Mouse (Mus musculus) left cerebral cortex, adult 18-20 months (tissue): Measurements from ENCODE around the gene Pla2g12b. TPM values are rescaled to one million over a fixed set of nuclear protein-coding genes. Genes with fewer than 3 reads are reported as not detected.

Experiments used
- DNase-seq, 2 experiments: peaks; one replicate each; pipeline ENCODE4 v3.0.0; 2021 to 2022; ENCODE audit warnings: low spot score in 2 of 2, mixed read lengths in 1 of 2
- total RNA-seq, 2 experiments: library from RNA; stranded (reverse); gene quantifications; 2 replicates each; pipeline ENCODE4 v1.2.3; 2021

Pla2g12b gene
- total RNA-seq, 2 experiments from 2014 or later, result not detected

DNA sequence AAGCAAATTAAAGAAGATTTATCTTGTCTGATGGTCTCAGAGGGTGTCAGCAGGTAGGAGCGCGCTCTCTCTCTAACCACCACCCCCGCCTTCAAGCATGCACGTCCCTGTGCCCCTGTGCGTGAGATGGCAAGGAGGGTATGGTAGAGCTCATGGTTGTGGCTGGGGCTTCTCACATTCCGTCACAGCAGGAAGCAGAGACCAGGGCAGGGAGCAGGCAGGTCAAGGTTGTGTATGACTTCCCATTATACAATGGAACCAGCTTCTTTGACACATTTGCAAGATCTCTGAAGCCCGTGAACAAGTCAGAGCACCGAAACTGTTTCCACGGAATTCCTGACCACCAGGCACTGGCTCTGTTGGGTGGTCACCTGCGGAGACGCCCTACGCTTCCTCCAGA lies 6.8 kb downstream of the Pla2g12b start:
- no peak for DNase-seq

DNA sequence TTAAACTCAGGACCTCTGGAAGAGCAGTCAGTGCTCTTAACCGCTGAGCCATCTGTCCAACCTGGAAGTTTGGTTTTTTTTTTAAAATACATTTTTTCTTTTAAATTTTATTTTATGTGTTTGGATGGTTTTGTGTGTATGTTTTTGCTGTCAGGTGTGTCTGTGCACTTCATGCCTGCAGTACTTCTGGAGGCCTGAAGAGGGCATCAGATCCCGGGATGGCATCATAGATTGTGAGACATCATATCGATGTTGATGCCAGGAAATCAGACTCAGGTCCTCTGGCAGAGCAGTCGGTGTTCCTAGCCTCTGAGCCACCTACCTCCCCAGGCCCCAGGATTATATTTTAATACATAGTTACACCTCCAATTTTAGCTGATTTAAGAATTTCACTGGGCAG lies 10.3 kb downstream of the Pla2g12b start:
- no peak for DNase-seq

DNA sequence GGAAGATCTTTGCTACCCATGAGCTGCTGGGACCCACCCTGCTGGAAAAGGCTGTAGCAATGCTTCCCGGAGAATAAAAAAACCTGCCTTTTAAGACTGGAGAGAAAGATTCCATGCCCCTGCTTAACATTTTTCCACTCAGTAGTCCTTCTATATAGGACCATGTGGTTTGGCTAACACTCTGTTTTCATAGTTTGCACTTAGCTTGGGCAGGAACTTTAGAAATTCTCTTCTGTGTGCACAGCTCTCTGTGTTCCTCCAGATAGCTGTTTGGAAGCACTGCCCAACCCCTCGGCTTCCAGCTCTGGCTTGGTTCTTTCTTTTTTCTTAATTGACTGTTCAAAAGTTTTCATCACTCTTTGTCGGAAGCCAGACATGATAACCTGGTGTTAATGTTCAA lies 13.2 kb downstream of the Pla2g12b start:
- no peak for DNase-seq

DNA sequence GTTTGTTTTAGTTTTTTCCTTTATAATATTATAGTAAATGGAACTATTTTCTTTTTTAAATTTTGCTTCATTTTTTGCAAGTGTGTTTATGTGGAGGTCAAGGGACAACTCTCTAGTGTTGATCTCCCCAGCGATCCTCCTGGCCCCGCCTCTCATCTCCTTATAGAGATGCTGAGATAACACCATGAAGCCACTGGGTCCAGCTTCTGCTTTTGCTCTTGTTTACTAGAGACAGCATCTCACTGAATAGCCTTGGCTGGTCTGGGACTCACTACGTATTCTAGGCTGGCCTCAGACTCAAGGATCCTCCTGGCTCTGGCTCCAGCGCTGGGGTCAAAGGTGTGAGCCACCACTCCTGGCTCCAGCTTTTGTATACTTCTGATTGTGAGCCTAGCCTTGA lies 16.1 kb downstream of the Pla2g12b start:
- DNase-seq, result no peak

- DNase-seq, result no peak
Observed at GRCm38 (mm10) chr10:59424453-59424852, 21.0 kb downstream of the Pla2g12b start.

DNA sequence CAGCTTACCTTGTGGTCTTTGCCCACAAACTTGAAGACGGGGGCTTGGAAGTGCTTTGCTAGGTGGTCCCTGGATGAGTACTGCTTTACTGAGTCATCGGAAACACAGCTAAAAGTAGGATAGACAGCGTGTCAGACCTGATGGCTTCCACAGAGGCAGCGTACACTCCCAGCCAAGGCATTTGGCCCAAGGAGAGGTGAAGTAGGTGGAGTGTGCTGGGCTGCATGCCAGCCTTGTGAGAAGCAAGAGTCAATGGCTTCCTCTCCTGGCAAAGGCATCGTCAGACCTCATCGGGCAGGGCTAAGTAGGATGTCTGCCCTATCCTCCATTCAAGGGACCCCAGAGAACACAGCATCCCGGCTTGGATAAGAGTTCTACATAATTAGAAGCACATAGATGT lies 21.9 kb downstream of the Pla2g12b start:
- no peak for DNase-seq

GRCm38 (mm10) chr10:59426371-59426770 lies 22.9 kb downstream of the Pla2g12b start:
- no peak for DNase-seq

DNA sequence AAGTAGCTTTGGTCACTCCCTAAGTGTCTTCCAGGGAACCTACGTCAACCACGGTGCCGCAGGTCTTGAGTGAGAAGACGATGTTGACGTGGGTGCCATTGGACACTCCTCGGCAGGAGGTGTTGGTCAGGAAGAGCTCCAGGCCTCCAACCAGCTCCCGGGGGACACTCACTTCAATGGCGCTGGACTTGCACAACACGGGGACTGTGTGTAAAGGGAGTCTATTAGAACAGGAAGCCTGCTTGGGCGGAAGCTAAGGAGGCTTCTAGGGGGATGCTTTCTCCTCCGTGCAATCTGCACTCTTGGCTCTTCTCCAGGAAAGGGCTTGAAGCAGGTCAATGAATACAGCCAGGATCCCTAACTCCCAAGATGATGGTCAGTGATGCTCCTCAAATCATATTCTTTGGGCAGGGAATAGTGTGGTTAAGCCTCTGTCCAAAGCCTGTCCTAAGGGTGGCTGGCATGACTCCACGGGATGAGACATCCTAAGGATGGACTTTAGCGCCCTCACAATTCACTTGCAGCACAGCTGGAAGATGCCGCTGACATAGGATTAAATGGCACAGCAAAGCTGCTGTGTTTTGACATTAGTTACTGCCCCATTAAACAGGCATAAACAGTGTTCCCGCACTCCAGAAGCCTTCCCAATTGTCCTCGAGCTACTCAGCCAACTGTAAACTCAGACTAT lies 26.1 kb downstream of the Pla2g12b start:
- DNase-seq, result no peak

DNA sequence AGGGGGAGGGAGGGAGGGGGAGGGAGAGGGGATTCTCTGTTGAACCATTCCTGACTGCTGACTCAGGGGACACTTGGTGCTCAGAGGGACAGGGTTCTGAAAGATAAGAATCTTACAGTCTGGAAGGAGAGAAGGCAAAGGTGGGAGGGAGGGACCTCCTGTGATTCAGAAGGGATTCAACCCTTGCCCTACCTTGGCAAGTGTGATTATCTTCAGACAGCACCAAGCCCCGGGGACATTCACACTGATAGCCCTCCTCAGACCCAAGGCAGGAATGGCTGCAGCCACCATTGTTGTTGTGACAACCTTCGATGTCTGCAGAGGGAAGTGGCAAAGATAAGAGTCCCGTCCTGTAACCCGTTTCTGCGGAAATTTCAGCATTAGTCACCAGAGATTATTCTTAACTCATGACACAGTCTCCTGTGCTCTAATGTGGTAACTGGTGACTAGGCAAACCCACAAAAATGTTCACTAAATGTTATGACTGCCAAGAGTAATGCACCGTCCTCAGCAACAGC lies 27.3 kb downstream of the Pla2g12b start:
- no peak for DNase-seq

- DNase-seq, result no peak
Observed at GRCm38 (mm10) chr10:59435746-59436145, 32.3 kb downstream of the Pla2g12b start.

- DNase-seq, result no peak
Observed at GRCm38 (mm10) chr10:59438651-59439050, 35.2 kb downstream of the Pla2g12b start.

GRCm38 (mm10) chr10:59439508-59439931 lies 36.1 kb downstream of the Pla2g12b start:
- no peak for DNase-seq

DNA sequence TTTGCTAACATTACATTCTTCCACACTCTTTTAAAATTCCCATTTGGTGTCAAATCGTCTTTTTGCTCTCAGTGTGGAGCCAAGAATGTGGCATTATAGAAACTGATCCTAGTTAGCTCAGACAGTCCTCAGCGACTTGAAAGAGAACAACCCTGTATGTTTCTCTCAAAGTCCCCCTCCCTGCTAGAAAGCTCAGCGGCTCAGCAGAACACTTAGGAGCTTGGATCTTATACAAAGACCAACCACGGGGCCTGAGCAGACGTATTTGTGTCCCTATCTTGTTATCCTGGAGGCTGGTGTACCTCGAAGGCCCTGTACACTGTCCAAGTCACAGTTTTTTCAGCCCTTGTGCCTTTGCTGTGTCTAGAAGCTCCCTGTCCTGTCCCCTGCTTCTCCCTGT lies 36.7 kb downstream of the Pla2g12b start:
- no peak for DNase-seq

DNA sequence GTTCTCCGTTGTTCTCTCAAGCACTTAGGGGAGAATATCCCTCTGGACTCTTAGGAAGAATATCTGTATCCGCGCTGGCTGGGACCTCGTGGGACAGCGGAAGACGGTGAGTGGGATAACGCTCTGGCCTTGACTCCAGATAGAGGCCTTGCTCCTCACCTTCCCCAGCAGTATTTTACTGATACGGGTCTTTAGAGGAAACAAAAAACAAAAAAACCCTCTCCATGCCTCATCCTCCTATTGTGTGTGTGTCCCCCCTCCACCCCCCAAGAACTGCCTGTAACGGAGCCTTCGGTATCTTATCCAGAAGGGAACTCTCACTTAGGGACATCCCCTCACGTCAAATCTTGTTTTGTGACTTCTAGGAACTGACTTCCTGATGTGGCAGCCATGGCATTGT lies 38.3 kb downstream of the Pla2g12b start, which contains the start of gene Oit3:
TSS of gene Oit3 (minus strand) at position 44 of the 400 bp plus-strand sequence.
- no peak for DNase-seq

DNA sequence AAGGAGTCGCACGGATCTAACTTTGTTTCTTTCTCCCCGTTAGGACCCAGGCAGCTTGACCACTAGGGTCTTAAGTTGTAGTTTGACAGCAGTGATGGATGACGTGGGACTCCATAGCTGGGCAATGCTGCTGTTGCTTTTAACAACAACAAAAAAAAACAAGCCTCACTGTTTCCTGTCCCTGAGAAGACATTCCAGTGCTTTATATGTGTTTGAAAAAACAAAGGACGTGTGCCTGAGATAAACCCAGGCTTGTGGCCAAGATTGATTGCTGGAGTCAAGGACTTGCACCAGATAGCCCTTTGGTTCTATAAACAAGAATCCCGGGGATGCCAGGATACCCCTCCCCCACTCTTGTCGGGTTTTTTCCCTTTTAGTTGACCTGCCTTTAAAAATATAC lies 39.8 kb downstream of the Pla2g12b start:
- no peak for DNase-seq

GRCm38 (mm10) chr10:59444106-59444505 lies 40.6 kb downstream of the Pla2g12b start:
- DNase-seq, result no peak

- no peak for DNase-seq
Observed at GRCm38 (mm10) chr10:59444635-59445034, 41.2 kb downstream of the Pla2g12b start.

DNA sequence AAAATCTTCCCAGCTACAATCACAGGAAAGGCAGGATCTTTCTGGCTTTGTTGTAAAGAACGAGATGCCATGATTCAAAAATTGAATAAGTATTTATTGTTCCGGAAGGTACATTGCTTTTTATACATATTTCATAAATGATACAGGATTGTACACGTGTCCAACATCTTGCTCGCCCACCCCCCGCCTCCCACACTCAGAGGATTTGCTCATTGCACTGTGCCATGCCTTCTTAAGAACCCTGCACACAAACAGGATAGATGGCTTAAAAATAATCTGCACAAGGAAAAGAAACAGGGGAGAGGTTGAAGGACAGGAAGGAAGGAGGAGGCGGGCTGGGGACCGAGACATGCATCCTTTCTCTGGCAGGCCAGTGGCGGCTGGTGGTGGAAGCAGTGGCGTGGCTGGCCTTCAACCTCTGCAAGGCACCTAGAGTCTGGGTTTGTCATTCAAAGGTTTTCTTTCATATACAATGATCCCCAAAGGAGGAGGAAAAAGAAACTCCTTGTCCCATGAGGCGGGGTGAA lies 43.5 kb downstream of the Pla2g12b start:
- DNase-seq, result peak in 1 of 2 experiments; percentile 19

GRCm38 (mm10) chr10:59447546-59447945 lies 44.1 kb downstream of the Pla2g12b start:
- peak; percentile 22 to 42 for DNase-seq

DNA sequence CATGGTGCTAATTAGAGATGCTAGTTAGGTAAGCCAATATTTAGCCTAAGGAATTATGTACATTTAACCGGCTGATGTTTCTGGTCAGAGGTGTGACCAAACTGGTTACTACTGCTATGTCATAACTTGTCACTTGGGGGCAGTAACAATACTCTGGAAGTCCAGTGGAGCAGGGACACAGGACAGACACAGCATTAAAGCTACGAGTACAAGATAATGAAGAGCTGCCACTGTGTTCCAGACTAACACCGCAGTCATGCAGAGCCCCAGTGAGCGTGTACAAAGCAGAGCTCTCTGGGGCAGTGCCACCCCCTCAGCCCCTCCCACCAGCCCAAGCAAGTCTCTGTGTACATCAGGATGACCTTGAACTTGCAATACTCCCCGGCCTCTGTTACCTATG lies 48.4 kb downstream of the Pla2g12b start:
- peak in 1 of 2 experiments; percentile 30 for DNase-seq

DNA sequence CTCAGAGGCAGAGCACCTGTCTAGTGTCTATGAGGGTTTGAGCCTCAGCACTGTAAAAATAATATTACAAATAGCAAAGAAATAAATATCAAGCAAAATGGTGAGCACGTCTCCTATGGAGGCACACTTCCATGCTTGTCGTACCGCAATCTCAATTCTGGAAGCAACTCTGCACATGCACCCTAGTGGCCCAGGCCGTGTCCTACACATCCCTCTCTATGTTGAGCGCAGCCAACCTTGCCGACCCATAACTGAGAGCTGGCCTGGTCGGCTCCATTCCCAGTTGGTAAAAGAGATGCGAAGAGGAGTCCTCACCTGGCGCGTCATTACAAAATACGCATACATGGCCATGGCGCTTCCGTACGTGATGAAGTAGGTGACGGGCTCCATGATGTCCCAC lies 51.2 kb downstream of the Pla2g12b start:
- DNase-seq, result no peak

DNA sequence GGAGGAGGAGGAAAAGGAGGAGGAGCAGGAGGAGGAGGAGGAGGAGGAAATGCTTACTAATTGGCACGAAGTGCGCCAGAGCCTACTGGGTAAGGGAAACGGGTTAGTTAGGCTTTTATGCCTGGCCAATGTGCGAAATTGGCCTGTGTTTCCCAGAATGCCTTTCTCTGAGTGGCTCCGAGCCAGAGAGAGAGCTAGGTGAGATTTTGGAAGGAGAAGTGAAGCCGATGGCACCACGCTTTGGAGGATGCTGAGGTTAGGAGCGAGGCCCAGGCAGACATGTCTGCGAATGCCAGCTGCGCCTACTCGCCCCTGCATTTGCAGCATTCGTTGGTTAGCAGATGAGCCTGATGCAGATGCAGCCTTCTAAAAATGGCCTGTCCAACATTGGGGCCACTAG lies 56.3 kb downstream of the Pla2g12b start:
- DNase-seq, result peak; percentile 51 to 58

DNA sequence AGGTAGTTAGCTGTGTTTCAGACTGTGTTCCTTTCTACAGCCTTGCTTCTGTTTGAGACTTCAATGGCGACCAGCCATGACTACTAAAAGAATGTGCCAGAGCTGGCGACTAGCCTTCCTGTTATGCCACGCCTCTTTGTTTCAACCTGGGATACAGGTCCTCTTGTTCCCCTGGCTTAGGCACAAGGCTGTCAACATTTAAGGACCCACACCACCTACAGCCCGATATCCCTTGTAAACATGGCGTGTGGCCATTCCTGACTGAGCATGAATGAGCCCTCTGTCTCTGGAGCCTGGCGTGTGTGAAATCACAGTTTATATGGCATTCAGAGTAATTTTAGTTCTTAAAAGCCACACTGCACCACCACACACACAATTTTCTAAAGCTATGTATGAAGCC lies 58.8 kb downstream of the Pla2g12b start:
- no peak for DNase-seq
